Mouse (Mus musculus): ENCODE measurements around the gene Nmnat1.

The Nmnat1 gene

DNA sequence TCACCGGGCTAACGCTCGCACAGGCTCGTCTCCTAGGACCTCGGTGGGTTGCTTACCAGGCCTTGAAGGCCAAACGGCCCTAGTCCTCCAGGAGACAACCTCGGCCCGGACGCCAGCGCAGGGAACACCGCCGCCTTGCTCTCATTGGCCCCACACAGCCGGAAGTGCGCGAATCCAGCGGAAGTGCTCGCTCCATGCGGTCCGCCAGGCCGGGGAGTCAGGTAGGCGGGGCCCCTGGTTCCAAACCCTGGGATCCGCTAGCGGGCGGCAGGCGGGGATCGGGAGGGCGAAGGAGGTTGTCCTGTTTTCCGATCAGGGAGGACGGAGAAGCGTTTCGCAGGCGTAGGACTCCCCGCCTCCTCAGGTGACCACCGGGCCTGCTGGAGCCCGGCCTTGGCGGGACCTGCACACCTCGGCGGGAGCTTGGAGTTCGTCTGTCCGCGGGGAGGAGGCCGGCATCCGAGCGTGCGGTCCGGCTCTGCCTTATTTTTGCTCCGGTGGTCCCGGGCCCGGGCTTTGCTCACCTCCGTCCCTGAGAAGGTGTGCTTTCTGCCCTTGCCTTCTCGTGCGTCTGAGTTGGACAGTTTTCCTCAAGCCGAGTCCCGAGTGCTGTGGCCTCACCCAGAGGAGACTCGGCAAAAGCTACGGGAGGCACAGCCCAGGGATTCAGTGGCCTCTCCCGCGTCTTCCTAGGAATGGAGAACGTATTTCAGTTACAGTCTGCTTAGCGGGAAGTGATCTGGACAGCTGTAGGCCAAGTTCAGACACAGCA is at the start of gene Nmnat1, which contains the start of gene Lzic:
TSS of gene Nmnat1 (minus strand) at position 150 of the 772 bp plus-strand sequence.
TSS of gene Lzic (plus strand) at position 177 of the 772 bp plus-strand sequence.
- peak; percentile 100 for ATAC-seq (ENCODE audit: low TSS enrichment)

GRCm38 (mm10) chr4:149529691-149530090 is 44.7 kb upstream of the Nmnat1 start:
- ATAC-seq (ENCODE audit: low TSS enrichment): no peak

- ATAC-seq (ENCODE audit: low TSS enrichment): peak; percentile 57; the same call in 1 of the 2 replicates
Measured at GRCm38 (mm10) chr4:149527621-149528354, 42.8 kb upstream of the Nmnat1 start.

- ATAC-seq (ENCODE audit: low TSS enrichment): no peak
Measured at GRCm38 (mm10) chr4:149526330-149526729, 41.3 kb upstream of the Nmnat1 start.

GRCm38 (mm10) chr4:149525811-149526210 is 40.8 kb upstream of the Nmnat1 start:
- ATAC-seq (ENCODE audit: low TSS enrichment): no peak

- no peak for ATAC-seq (ENCODE audit: low TSS enrichment)
Measured at GRCm38 (mm10) chr4:149525170-149525569, 40.2 kb upstream of the Nmnat1 start.

DNA sequence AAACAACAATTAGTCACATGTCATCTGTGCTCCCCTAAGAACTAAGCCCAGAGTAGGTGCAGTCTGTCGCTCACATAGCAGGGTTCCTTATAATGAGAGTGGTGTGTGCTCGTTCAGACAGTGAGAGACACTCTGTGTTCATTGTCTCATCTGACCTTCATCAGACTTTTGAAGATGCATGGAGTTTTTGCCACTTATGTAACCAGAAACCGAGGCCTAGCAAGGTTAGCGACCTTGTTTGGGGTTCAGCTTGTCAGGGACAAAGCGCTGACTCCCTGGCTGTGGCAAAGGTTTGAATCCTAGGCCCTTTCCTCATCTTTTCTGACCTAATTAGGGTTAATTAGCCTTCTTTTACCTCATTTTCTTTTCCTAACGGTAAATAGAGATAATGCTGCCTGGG is 39.0 kb upstream of the Nmnat1 start:
- no peak for ATAC-seq (ENCODE audit: low TSS enrichment)

GRCm38 (mm10) chr4:149521258-149521657 is 36.3 kb upstream of the Nmnat1 start:
- no peak for ATAC-seq (ENCODE audit: low TSS enrichment)

GRCm38 (mm10) chr4:149518351-149519220 is 33.6 kb upstream of the Nmnat1 start:
- ATAC-seq (ENCODE audit: low TSS enrichment): peak; percentile 12; the same call in 1 of the 2 replicates

- peak; percentile 98 for ATAC-seq (ENCODE audit: low TSS enrichment)
Measured at GRCm38 (mm10) chr4:149517868-149518340, 32.9 kb upstream of the Nmnat1 start, which contains the start of gene Ctnnbip1. TSS of gene Ctnnbip1 (plus strand) at chr4:149518236.

DNA sequence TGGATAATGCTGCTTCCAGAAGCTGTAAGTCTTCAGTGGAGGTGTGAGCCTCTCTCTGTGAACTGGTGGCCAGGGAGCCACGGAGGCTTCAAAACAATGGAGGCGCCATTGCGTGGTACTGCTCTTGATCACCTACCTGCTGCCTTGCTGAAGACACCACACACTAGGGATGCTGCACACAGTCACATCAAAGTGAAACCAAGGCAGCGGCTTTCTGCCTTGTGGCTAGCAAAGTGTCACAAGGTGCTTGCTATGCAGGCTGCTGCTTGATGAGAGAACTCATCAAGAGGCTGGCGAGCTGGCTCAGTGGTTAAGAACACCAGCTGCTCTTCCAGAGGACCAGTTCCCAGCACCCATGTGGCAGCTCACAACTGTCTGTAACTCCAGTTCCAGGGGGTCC is 30.7 kb upstream of the Nmnat1 start:
- ATAC-seq (ENCODE audit: low TSS enrichment): no peak

GRCm38 (mm10) chr4:149512072-149512471 is 27.1 kb upstream of the Nmnat1 start:
- ATAC-seq (ENCODE audit: low TSS enrichment): no peak

DNA sequence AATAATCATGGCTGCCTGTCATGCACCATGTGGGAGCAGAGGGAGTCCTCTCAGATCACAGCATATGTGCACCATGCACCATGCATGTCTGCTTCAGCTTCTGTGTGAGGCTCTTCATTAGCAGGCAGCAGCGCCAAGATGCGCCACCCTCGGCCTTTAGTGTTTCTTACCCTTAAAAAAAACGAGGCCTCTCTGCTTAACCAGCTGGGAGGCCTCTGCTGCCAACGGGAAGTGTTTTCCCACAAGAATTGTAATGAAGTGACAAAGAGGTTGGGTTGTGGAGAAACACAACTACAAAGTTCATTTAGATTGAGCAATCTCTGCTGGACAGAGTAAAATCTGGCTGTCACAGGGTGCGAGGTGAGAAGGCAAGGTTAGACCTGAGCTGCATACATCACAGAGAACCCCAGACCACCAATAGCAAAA is 26.2 kb upstream of the Nmnat1 start:
- ATAC-seq (ENCODE audit: low TSS enrichment): no peak; the same call in 1 of the 2 replicates

DNA sequence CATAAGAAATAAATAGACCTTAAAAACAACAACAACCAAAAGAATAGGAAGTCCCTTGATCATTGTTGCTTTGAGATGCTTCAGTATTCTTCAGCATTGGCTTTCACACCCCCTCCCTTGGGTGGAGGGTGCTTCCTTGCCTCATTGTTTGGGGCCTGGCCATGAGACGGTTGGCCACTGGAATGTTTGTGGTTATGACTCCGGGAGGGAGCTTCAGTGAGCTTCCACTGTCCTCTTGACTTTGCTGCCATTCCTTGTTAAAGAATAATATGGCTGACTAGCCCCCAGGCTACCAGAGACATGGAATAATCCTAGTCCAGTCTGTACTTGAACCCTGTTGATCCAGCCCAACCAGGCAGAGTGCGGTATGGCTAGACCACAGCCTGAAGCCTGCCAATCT is 21.9 kb upstream of the Nmnat1 start:
- ATAC-seq (ENCODE audit: low TSS enrichment): no peak

- no peak for ATAC-seq (ENCODE audit: low TSS enrichment)
Measured at GRCm38 (mm10) chr4:149505261-149505967, 20.4 kb upstream of the Nmnat1 start.

- ATAC-seq (ENCODE audit: low TSS enrichment): no peak
Measured at GRCm38 (mm10) chr4:149504858-149505257, 19.9 kb upstream of the Nmnat1 start.

GRCm38 (mm10) chr4:149504363-149504762 is 19.4 kb upstream of the Nmnat1 start:
- no peak for ATAC-seq (ENCODE audit: low TSS enrichment)

DNA sequence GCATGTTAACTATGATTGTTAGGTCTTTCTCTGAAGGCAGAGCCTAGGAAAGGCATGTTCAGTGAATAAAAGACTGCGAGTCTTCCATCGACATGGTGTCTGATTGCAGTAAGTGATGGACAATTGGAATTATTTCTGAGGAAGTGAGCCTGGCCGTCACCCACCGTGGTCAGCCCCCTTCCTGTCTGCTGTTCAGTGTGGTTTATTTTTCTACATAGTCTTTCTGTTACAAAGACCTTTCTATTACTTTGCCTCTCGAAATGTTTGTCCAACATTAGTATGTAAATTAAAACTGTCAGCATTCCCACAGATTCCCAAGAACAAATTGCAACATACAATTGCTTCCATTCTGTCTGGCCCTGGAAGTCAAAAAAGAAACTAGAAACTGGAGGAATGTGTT is 14.8 kb upstream of the Nmnat1 start:
- no peak for ATAC-seq (ENCODE audit: low TSS enrichment)

DNA sequence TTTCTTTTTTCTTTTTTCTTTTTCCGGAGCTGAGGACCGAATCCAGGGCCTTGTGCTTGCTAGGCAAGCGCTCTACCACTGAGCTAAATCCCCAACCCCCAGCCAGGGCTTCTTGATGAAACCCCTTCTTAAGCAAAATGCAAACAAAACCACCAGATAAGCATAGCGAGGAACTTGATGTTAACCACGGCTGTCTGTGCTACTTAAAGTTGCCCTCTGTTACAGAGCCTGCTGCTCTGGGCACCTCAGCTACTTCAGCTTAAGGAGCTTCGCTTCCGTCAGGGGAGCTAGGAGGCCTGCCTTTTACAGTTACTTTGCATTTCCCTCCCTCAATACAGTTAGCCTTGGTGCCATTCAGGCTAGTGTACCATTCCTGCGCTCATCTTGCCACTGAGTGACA is 13.9 kb upstream of the Nmnat1 start:
- no peak for ATAC-seq (ENCODE audit: low TSS enrichment)

DNA sequence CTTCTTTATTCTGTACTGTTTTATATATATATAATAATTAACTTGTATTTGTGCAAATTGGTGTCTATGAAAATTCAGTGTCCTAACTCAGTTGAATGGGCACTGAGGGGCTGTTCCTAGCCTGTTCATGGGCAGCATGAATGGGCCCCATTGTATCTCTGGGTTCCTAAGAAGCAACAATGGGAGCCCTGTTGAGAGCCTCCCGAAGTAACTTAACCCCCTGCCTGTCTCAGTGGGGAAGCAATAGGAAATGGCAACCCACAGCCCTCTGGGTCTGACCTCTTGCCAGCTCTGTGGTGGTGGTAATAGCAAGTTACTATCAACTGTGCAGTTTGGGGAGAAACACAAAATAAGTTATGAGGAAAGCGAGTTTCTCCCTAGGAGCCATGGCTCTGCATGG is 11.6 kb upstream of the Nmnat1 start:
- ATAC-seq (ENCODE audit: low TSS enrichment): peak; percentile 52; the same call in 1 of the 2 replicates

DNA sequence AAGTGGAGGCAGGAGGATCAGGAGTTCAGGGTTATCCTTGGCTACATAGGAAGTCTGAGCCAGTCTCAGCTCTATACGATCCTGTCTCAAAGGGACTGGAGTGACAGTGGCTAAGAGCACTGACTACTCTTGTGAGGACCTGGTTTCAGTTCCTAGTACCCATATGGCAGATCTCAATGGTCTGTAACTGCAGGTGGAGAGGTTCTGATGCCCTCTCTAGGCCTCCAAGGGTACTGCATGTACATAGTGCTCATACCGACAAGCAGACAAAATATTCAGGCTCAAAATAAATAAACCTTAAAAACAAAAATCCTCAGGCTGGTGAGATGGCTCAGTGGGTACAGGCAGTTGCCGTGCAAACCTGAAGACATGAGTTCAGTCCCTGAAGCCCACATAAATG is 6.1 kb upstream of the Nmnat1 start:
- ATAC-seq (ENCODE audit: low TSS enrichment): no peak
